Mouse (Mus musculus): ENCODE data around the gene Agtr1a.

The Agtr1a gene

DNA sequence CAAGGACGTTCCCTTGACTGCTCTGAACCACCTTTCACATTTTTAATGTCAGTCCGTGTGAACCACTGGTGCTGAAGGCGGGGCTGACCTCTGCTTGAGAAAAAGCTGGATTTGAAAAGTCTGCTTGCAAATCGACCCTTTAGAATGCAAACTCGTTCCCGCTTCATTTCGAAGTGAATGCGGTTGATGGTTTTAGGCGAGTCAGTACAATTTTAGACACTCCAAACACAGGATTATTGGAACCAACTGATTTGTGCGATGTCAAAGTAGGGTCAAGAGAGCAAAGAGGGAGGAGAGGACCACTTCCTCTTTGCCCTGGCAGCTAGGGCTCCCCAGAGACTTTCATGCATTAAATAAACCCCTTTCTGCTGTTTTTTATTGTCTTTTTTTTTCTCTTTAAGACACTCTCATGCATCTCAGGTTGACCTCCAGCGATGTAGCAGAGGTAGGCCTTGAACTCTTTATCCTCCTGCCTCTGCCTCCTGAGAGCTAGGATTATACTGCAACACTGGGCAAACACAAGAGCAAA, 27.9 kb downstream of the Agtr1a start:
- no peak for DNase-seq (ENCODE audit: low read depth, low spot score)

DNA sequence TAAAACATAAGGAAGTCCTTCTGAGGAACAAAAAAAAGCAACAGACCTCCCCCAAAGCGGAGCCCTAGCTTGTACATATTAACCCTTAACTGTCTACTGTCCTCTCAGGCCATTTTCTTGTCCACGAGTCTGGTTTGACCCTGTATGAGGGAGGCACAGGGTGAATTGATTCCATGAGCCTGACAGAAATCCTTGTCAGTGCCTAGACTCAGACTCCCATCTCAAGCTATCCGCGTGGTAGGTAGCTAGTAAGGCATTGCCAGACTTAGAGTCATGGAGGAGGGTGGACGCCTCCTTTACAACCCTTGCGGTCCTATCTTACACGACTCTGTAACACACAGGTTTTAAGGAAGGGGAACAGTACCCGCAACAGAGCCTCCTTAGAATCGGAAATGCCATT, 28.5 kb downstream of the Agtr1a start:
- no peak for DNase-seq (ENCODE audit: low read depth, low spot score)

DNA sequence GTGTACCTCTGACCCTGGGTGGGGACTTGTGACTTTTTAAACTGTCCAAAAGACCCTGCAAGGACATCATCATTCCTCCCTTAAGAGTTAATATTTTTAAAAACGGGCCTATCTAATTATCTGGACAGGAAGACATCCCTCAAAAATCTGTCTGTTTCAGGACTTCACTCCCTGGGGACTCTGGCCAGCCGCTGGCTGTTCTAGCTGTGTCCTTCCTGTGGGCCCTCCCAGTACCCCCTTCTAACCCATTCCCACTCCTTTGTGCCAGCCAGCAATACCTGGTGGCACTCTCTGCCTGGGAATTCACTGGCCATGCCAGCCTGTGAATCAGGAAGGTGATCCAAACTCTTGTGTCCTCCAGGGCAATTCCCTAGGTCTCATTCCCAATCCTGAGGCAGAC, 29.1 kb downstream of the Agtr1a start:
- DNase-seq (ENCODE audit: low read depth, low spot score): no peak

DNA sequence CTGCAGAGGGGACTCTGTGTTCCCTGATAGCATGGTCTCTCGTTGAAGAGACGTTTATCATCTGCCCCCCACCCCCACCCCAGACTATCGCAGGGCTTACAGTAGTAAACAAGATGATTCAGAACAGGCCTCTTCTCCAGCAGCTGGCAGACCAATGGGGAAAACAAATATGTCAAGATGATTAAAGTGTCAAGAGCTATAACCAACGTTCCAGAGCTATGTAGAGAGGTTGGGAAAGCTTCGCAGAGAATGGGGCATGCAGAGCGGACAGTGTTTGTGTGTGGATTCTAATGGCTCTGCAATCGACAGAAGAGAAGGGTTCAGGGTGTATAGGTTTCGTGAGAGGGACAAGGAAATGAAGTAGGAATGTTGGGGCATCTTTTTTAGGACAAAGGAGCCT, 31.9 kb downstream of the Agtr1a start:
- DNase-seq (ENCODE audit: low read depth, low spot score): no peak

DNA sequence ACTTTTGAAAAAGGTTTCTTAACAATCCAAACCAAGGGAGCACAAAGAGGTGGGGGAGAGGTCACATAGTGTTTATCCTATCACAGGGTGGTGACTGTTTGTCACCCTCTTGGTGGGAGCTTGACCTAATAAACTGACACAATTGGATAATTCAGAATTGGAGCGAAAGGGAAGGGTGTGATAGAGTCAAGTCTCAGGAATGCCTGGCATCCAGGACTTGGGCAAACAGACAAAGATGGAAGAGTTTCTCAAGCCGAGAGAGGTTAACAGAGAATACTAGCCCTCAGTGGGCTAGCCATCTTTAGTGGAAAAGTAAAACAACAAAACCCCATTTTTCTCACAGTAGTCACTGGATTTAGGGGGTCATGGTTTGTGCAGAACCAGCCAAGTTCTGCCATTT, 32.5 kb downstream of the Agtr1a start:
- no peak for DNase-seq (ENCODE audit: low read depth, low spot score)

DNA sequence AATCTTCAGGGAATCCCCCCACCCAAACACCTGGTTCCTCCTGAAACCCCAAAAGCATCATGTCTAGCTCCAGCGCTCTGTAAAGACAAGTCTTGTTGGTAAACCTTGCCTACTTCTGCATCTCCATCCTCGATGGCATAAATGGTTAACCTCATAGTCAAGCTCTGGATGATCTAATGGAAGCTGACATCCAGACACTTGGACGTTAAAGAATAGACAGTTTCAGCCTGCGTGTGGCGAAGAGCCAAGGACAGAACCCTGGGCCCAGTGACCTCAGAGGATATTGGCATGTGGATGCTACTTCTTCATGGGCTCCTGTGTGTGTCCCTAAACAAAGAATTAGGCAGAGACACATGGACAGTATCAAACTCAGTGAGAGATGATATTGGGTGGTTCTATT, 42.6 kb downstream of the Agtr1a start:
- DNase-seq (ENCODE audit: low read depth, low spot score): no peak

DNA sequence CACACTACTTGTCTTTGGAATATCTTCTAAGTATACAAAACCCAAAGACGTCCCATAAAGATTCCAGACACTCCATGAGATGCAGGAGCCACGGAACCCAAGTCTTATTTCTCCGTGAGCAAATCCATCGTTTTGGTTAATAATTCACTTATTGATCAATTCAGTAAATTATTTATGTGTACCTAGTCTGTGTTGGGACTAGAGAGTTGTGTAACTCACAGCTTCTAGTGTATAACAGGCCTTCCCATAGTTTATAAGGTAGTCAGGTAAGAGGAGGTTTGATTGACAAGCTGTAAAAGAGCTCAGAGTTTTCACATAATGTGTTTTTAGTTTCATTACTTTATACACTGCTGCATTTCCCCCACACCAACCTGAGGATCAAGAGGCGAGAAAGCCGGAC, 48.9 kb downstream of the Agtr1a start:
- DNase-seq (ENCODE audit: low read depth, low spot score): no peak

DNA sequence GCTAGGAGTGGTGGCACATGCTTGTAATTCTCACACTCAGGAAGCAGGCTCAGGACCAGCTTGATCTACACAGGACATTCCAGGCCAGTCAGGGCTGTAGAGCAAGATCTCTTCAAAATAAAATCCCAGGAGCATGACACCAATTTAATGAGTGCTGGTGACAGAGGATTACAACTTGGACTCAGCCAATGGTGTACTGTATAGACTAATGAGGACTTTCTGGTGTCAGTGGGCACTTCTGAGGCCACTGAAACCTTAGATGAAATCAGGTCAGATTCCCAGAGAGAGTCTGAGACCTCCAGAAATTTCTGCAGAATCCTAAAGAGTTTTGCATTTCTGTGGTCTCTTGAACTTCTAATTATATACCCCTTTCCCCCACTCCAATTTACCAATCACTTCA, 57.9 kb downstream of the Agtr1a start:
- no peak for DNase-seq (ENCODE audit: low read depth, low spot score)

DNA sequence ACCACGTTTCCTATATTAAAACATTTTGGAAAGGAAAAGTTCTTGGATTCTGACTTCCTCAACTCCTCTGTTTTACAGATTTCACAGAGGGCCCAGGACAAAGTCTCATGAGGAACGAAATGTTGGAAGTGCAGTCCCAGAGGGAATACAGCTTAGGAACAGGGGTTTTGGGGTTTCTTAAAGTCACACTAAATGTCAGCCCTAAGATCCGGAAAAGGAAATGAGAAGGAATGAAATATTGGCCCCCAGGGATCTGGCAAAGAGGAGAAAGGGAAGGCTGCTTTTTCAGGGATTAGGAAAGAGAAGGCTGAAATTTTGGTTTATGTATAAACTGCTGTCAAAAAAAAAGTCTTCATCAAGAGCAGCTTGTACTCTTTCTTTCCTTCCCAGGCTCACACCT, 60.2 kb downstream of the Agtr1a start:
- DNase-seq (ENCODE audit: low read depth, low spot score): no peak

DNA sequence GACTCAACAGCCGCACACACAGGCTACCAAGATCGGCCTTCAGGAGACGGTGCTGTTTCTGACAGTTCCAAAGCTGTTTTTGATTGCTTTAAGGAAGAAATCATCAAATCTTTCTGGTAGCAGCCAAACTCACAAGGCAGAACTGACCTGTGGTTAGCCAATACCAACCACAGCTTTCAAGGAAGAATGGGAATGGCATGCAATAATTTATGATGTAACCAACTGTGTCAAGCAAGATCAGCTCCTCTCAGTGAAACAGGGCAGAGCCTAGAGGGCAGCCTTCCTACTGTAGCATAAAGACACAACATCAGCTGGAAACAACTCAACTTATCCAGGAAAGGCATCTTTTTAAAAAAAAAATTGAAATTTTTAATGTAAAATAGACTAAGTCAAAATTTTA, 62.6 kb downstream of the Agtr1a start:
- DNase-seq (ENCODE audit: low read depth, low spot score): no peak

DNA sequence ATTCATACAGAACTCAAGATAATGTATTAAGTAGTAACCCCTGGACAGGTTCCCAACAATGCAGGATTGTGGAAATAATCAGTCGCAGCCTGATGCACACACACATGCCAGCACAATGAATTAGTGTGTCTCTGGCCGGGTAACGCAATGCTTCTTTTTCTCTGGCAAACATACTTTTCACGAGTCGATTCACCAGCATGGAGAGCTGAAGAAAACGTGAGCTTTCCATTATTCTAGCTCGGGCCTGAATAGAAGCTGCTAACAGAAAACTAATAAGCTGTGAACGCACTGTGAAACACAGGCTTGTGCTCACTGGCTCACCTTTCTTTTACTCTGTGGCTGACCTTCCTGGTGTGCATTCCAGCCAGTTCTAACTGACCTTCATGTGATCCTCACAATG, 64.4 kb downstream of the Agtr1a start:
- DNase-seq (ENCODE audit: low read depth, low spot score): no peak

DNA sequence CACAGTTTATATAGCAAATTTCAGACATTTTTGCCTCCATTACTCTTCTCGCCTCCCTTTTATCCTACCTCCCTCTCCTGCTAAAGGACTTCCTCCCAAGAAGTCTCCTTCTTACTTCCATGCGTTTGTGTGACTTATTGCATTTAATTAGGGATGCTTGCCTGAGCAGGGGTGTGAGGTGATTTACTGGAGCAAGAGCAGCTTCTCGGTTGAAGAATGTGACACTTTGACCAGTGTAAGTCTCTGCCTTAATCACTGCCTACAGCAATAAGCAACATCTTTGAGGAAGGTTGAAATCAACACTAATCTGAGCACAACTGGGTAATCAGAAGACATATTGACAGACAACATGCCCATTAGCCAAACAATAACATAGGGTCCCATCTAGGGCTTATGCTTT, 67.6 kb downstream of the Agtr1a start:
- no peak for DNase-seq (ENCODE audit: low read depth, low spot score)

DNA sequence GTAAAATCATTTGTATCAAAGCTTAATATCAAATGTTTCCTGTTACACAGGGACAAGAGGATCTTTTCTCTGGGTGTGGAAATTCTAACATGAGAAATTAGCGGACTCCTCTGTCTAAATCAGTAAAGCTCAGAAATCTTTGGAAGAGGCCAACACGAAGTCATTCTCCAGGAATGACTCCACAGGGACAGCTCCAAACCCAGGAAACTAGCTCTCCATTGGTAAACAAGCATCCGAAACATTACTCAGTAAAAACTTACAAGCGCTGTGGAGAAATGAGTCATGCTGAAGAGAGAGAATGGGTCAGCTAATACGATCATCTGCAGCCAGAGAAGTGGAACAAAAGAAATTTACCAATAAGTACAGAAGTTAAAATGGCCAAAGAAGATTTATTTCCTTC, 82.4 kb downstream of the Agtr1a start:
- DNase-seq (ENCODE audit: low read depth, low spot score): no peak

DNA sequence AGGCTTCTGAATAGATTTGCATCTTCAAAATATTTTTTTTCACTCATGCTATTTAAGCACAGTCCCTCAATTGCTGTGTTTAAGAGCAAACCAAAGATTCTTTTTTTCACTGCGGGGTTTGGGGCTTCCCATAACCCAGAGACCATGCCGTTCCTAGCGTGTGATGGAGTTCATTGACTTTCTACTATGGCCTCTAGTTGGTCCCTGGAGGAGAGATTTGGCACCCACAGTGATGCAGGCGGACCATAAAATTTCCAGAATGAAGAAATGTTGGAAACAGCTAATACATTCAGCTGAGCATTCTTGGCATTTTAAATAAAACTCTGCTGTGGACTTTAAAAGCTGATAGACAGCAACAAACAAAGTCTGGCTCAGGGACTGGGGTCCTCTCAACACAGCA, 90.8 kb downstream of the Agtr1a start:
- DNase-seq (ENCODE audit: low read depth, low spot score): no peak

DNA sequence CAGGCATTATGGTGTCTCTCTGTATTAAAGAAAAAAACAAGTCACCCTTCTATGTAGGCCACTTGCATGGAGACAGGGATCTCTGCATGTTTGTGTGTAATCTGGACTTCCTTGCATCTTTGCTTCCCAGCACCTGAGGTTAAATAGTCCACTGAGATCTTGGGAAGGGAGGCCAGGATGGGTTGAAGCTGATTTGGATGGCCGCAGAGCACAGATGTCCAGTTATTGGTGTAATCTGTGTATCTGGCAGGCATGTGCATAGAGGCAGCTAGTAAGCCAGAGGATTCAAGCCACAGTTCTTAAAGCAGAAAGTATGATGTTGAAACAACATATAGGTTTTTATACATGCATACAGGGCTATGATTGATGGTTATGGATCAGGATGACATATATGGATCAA, 91.2 kb downstream of the Agtr1a start:
- DNase-seq (ENCODE audit: low read depth, low spot score): no peak
